Mouse (Mus musculus) limb, embryonic 11.5 days (tissue): ENCODE measurements around the gene Actl11. TPM values are rescaled to one million over a fixed set of nuclear protein-coding genes. Genes with fewer than 3 reads are reported as not detected.
A peak's percentile ranks its signal among the peaks of the same experiment; 100 is the strongest.

Source experiments
- ATAC-seq: fragments of 200-750 bp; cut with Nextera tagmentation; 2 replicates; pipeline ENCODE4 v1.8.0; 2017; ENCODE audit warnings: low read depth; ENCODE audit not compliant: insufficient number of reproducible peaks, low FRiP score, low TSS enrichment
- DNase-seq: peaks from one replicate; pipeline ENCODE4 v3.0.0-alpha.2; 2015; ENCODE audit warnings: low spot score
- H3K27ac ChIP-seq: fragments of 300-500 bp; sonication (generic); replicated peaks from 2 replicates; pipeline ENCODE4 v1.5.1; 2014; ENCODE audit warnings: low read depth, mild to moderate bottlenecking, low read length
- H3K27me3 ChIP-seq: fragments of 300-500 bp; sonication (generic); 2 replicates; pipeline ENCODE4 v1.6.1; 2014; ENCODE audit warnings: mild to moderate bottlenecking, low read length, mixed read lengths; ENCODE audit not compliant: control insufficient read depth, insufficient read depth
- H3K36me3 ChIP-seq: fragments of 300-500 bp; sonication (generic); 2 replicates; pipeline ENCODE4 v1.6.1; 2014; ENCODE audit warnings: mild to moderate bottlenecking, low read length, moderate library complexity, mixed read lengths; ENCODE audit not compliant: control insufficient read depth, insufficient read depth
- H3K4me1 ChIP-seq: fragments of 300-500 bp; sonication (generic); 2 replicates; pipeline ENCODE4 v1.6.1; 2014; ENCODE audit warnings: low read length, mixed read lengths; ENCODE audit not compliant: control insufficient read depth, insufficient read depth
- H3K4me2 ChIP-seq: fragments of 300-500 bp; sonication (generic); 2 replicates; pipeline ENCODE4 v1.6.1; 2014; ENCODE audit warnings: low read depth, mild to moderate bottlenecking, moderate library complexity; ENCODE audit not compliant: severe bottlenecking
- H3K4me3 ChIP-seq: fragments of 300-500 bp; sonication (generic); 2 replicates; pipeline ENCODE4 v1.5.1; 2014; ENCODE audit warnings: low read depth, low read length
- H3K9ac ChIP-seq: fragments of 300-500 bp; sonication (generic); 2 replicates; pipeline ENCODE4 v1.6.1; 2014; ENCODE audit warnings: mild to moderate bottlenecking, low read length
- H3K9me3 ChIP-seq: fragments of 300-500 bp; sonication (generic); 2 replicates; pipeline ENCODE4 v1.6.1; 2016; ENCODE audit warnings: low read length; ENCODE audit not compliant: control insufficient read depth
- WGBS: fragments of 180-500 bp; shearing (Covaris S2); extraction: QIAGEN DNeasy Blood & Tissue Kit; methylation state at CpG from one replicate; pipeline ENCODE4 v1.1.7; 2014; 5-methylcytosine and 5-hydroxymethylcytosine counted together
- polyA plus RNA-seq: library from polyadenylated mRNA; unstranded; fragments of >200 nt; fragmentation: Nextera tagmentation; extraction: Ambion mirVana; gene quantifications from 2 replicates; pipeline ENCODE4 v1.2.1, GENCODE M21; 2014

Gene Actl11
- polyA plus RNA-seq, 1 experiment from 2014 or later: not detected

DNA sequence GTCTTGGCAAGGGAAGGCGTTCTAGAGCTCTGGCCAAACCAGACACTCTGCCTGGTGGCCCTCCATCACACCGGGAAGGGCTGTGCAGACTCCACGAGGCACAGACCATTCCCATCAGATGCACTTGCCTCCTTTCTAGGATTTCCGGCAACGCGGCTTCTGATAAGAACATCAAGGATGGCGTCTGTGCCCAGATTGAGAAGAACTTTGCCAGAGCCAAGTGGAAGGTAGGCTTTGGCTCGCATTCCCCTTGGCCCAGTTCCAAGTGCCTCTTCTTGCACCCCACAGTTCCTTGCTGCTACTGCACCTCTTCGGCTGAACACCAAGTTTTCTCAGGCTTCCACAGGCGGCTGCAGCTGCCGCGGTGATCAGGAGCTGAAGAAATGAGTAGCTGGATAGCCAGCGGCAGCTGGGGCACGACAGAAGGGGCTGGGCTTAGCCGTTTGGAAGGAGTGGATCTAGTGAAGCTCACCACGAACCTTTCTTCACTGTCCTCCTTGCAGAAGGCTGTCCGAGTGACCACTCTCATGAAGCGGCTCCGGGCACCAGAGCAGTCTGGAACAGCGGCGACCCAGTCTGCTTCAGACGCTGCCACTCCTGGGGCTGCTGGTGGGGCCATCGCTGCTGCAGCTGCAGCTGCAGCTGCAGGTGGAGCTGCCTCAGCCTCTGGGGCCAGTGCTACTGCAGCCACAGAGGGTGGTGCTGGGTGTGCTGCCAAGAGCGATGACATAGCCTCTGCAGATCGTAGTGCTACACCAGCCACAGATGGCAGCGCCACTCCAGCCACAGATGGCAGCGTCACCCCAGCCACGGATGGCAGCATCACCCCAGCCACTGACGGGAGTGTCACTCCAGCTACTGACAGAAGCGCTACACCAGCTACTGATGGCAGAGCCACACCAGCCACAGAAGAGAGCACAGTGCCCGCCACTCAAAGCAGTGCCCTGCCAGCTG lies 19.2 kb downstream of the Actl11 start:
- Histone ChIP-seq H3K9me3 (no peaks in the 10 kb centered on the region), H3K4me1 (peaks cover 2% of the 10 kb centered on the region; the same call in 1 of the 2 replicates), H3K27ac (no peak overlapping the region), H3K36me3 (no peaks in the 10 kb centered on the region), H3K9ac (no peak overlapping the region), H3K4me2 (no peak overlapping the region), H3K27me3 (no peaks in the 10 kb centered on the region), H3K4me3 (no peak overlapping the region)
- DNase-seq (no peak), ATAC-seq (no peak)
- 91% methylated on average over 31 of the region's 31 CpGs for WGBS

GRCm38 (mm10) chr9:107949184-107949921 lies 21.1 kb downstream of the Actl11 start:
- Histone ChIP-seq H3K27ac (no peak overlapping the region), H3K9ac (no peak overlapping the region)
- 81% methylated on average over 13 of the region's 13 CpGs for WGBS

GRCm38 (mm10) chr9:107949922-107950235 lies 21.6 kb downstream of the Actl11 start, which contains the start of gene Traip:
Traip (plus strand) TSS chr9:107950136.
- no peaks in the 10 kb centered on the region for H3K36me3 ChIP-seq
- peaks cover 2% of the 10 kb centered on the region; the same call in 1 of the 2 replicates for H3K4me1 ChIP-seq
- WGBS: 92% methylated on average over 10 of the region's 10 CpGs
- H3K9me3 ChIP-seq: no peaks in the 10 kb centered on the region
- peak within 1 kb of the TSS; percentile 72 for H3K4me2 ChIP-seq
- ATAC-seq: no peak
- peak within 1 kb of the TSS; percentile 66 for H3K9ac ChIP-seq
- no peak for DNase-seq
- H3K4me3 ChIP-seq: peak within 1 kb of the TSS; percentile 77
- H3K27me3 ChIP-seq: no peaks in the 10 kb centered on the region
- H3K27ac ChIP-seq: 0 out of 2 replicates have a peak within 1 kb of the TSS, but pooled peaks have one; percentile 30

More at GRCm38 (mm10) chr9:107949184-107949921, 21.1 kb downstream of the Actl11 start:
- H3K4me1 ChIP-seq: peaks cover 2% of the 10 kb centered on the region; the same call in 1 of the 2 replicates
- H3K36me3 ChIP-seq: no peaks in the 10 kb centered on the region
- H3K27me3 ChIP-seq: no peaks in the 10 kb centered on the region
- H3K4me3 ChIP-seq: no peak overlapping the region
- ATAC-seq (no peak), DNase-seq (no peak)
- H3K4me2 ChIP-seq: no peak overlapping the region
- H3K9me3 ChIP-seq: no peaks in the 10 kb centered on the region

GRCm38 (mm10) chr9:107950460-107951355 lies 22.4 kb downstream of the Actl11 start:
- Histone ChIP-seq H3K4me2 (peak overlapping the region; percentile 72), H3K36me3 (no peaks in the 10 kb centered on the region), H3K9ac (peak overlapping the region; percentile 66), H3K4me1 (peaks cover 2% of the 10 kb centered on the region; the same call in 1 of the 2 replicates), H3K9me3 (no peaks in the 10 kb centered on the region), H3K27ac (0 out of 2 replicates have a peak overlapping the region, but pooled peaks have one; percentile 30), H3K4me3 (peak overlapping the region; percentile 77), H3K27me3 (no peaks in the 10 kb centered on the region)
- 17% methylated on average over 45 of the region's 45 CpGs for WGBS
- DNase-seq (peak; percentile 91), ATAC-seq (peak; percentile 78; the same call in 1 of the 2 replicates)

DNA sequence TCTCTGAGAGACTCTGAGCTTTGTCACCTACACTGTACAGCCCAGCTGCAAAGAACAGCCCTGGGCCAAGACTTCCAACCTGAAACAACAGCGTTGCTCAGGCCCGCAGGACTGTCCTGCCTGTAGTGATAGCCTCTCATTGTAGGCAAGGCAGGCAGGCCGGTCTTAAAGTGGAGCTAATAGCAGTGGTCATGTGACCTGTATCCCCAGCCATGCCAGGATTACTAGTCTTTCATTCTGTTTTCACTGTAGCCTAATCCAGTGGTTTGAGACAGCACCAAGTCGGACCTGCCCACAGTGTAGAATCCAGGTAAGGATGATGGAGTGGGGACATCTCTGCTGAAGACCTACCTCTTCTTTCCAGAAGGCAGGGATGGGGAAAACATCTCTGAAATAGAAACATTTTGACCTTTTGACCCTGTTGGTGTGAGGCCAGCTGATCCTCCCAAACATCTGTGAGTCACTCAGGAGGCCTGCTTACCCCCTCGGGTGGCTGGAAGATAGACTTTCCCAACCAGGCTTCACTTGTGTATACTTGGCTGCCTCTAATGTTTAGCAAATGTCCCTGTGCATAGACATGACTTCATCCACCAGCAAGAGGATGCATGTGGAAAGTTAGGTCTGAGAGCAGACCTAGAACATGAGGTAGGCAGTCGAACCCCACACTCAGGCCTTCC lies 27.5 kb downstream of the Actl11 start:
- Histone ChIP-seq H3K27ac (no peak overlapping the region), H3K4me3 (no peak overlapping the region), H3K27me3 (no peaks in the 10 kb centered on the region), H3K36me3 (peaks cover 5% of the 10 kb centered on the region; the same call in 1 of the 2 replicates), H3K4me2 (no peak overlapping the region), H3K9ac (no peak overlapping the region), H3K4me1 (peaks cover 2% of the 10 kb centered on the region; the same call in 1 of the 2 replicates), H3K9me3 (no peaks in the 10 kb centered on the region)
- ATAC-seq (no peak), DNase-seq (no peak)
- WGBS: 77% methylated on average over 6 of the region's 6 CpGs

DNA sequence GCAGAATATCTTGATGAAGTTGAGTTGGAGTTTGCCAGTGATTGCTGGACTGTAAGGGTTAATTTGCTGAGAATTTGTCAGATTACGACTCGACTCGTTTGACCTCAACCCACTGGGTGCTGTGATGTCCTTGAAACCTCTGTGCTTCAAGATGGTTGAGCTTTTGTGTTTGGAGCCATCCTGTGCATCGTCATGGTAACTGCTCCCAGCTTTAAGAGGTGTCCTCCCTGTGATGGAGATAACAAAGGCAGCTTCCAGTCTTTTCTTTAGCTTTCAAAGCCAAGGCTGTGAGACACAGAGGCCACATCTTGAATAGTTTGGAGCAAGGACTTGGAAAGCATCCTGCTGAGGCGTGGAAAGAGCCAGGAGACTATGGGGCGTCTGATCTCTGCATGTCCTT lies 28.9 kb downstream of the Actl11 start:
- 63% methylated on average over 6 of the region's 6 CpGs for WGBS
- no peaks in the 10 kb centered on the region for H3K9me3 ChIP-seq
- H3K4me3 ChIP-seq: no peak overlapping the region
- no peaks in the 10 kb centered on the region for H3K27me3 ChIP-seq
- no peak overlapping the region for H3K27ac ChIP-seq
- no peak overlapping the region for H3K9ac ChIP-seq
- no peak overlapping the region for H3K4me2 ChIP-seq
- DNase-seq (no peak), ATAC-seq (no peak)
- H3K4me1 ChIP-seq: no peaks in the 10 kb centered on the region
- peaks cover 5% of the 10 kb centered on the region; the same call in 1 of the 2 replicates for H3K36me3 ChIP-seq

GRCm38 (mm10) chr9:107959896-107960295 lies 31.6 kb downstream of the Actl11 start:
- ATAC-seq (no peak), DNase-seq (no peak)
- 17% methylated on average over 6 of the region's 6 CpGs for WGBS
- Histone ChIP-seq H3K4me1 (no peaks in the 10 kb centered on the region), H3K4me3 (no peak overlapping the region), H3K4me2 (no peak overlapping the region), H3K9ac (no peak overlapping the region), H3K27me3 (no peaks in the 10 kb centered on the region), H3K36me3 (peaks cover 5% of the 10 kb centered on the region), H3K27ac (no peak overlapping the region), H3K9me3 (no peaks in the 10 kb centered on the region)
